Mouse (Mus musculus) heart, adult 8-10 months (tissue): ENCODE results near the gene Dcaf11. TPM values are rescaled to one million over a fixed set of nuclear protein-coding genes. Genes with fewer than 3 reads are reported as not detected.

Experiments used
- DNase-seq: peaks from one replicate; pipeline ENCODE4 v3.0.0; 2022; ENCODE audit warnings: low spot score
- total RNA-seq, 4 experiments: library from RNA; stranded (reverse); gene quantifications; 2 replicates each; pipeline ENCODE4 v1.2.4; 2022

Gene Dcaf11
- total RNA-seq, 4 experiments from 2014 or later, result 161 to 180 (median 166) TPM

DNA sequence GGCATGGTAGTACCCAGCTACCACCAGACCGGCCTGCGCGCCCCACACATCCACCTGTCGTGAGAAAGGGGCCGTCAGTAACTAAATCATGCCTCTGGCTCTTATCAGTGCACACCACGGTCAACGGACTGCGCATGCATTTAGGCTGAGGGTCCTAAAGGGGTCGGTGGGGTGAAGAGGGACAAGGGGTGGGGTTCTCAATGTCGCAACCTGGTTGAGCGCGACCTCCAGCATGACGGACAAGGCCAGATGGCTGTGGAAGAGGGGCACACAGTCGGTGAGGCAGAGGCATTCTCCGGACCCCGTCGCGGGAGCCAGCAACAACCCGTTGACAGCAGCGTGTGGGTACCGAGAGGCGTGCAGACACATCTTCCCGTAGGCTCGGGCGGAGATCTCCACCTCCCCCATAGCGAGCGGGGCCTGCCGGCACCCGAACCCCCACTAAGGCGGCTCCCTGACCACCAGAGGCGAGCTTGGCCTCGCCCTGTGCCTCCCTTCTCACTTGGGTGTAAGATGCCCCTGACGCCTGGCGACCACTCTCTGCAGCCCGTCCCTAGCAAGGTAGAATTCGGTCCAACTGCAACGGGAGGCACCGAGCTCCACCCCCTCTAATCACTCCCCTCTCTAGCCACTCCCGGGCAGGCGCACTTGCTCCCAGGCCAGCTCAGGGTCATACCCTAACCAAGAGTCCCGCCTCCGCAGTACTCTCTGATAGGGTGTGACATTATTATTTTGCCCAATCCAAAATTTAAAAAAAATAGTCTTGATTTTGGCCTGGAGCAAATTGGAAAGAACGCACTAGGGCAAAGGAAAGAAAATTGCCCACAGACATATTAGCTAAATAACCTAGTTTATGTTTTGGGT is 25.1 kb downstream of the Dcaf11 start, which contains the start of gene Emc9:
TSS of gene Emc9 (minus strand) at position 601 of the 864 bp plus-strand sequence.
- peak; percentile 84 for DNase-seq

DNA sequence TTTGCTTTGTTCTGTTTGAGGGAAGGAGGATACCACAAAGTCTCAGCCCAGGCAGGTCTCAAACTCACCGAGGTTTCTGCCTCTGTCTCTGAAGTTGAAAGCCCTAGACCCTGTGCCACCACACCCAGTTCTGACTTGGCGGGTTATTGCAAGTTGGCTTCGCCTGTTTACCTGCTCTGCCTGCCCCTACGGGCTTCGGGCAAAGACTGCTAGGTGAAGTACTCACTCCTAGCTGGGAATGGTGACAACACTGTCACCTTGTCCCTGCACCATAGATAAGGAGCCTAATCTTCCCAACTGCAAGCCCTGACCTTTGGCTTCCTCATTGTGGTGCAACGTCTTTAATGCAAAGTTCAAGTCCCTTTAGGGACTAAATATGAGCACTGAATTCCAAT is 25.8 kb downstream of the Dcaf11 start:
- DNase-seq, result no peak

DNA sequence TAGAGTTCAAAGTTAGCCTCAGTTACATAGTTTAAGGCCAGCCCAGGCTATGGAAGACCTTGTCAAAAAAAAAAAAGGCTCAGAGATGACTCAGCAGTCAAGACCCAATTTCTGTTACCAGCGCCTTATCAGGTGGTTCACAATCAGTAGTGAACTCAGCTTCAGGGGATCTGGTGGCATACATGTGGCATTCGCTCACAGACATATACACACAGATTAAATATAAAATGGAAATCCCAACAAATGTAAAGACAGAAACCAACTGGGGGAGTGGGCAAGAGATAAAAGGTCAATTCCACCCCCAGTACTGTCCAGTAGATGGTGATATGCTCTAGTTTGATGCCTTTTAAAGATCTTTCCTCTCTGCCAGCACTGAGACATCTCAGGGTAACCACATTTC is 26.3 kb downstream of the Dcaf11 start:
- no peak for DNase-seq

DNA sequence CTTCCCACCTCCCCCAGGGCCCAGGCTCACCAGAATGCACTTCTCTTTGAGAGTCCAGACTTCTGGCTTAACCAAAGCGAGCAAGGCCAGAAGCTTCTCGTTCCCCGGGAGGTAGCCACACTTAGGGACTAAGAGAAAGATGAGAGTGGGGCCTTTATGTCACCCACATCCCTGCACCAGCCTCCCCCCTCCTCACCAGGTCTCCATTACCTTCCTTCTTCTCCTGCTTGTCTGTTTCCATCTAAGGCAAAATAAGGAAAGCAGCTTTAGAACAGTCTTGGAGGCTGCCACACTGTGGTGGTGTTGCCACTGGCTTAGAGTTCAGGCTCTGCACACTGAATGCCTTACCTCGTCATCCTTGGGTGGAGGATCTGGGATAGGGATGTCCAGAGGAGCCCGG is 29.5 kb downstream of the Dcaf11 start:
- DNase-seq, result no peak

DNA sequence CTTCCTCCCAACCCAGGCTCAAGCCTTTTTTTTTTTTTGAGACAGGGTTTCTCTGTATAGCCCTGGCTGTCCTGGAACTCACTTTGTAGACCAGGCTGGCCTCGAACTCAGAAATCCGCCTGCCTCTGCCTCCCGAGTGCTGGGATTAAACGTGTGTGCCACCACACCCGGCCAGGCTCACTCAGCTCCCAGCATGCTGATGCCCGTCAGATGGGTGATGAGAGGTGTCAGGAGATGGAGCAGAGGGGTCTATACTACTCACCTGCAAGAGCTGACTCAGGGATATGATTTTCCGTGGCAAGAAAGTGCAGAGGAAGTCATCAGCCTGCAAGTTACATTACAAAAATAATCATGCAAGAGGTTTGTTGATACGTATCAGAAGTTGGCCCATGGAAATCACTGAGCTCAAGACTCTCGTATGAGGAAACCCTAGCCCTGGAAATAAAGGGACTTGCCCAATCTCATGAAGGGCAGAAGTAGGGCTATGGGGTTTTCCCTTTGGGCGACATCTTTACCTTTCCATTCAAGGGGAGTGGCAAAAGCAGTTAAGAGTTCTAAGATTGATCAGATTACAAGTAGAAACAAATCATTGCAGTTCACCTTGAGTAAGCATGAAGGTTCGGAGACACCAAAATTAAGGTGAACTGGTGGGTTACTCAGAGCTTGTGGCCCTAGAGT is 30.1 kb downstream of the Dcaf11 start:
- DNase-seq, result no peak

DNA sequence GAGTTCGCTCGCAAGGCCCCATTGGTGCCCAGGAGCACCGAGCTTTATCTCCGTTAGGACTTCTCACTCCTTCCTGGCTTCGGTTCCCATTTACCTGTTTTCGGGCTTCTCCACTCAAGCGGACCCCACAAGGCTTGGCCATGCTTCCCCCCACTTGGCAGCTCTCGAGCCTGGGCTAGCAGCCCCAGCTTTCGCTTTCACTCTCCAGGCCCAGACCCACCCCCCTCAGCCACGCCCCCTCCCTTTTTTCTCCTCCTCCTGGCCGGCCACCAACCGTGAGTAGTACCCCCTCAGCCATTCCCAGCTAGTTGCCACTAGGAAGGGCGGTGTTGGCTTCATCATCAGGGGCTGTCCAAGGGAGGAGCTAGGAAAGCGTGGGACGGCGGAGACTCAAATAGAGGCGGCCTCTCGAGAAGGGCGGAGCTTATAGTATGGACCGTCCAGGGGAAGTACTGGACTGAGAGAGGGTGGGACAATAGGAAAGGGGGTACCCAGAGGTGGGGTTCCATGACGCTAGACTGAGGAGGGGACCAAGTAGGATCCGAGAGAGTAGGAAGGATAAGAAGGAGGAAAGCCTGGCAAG is 31.0 kb downstream of the Dcaf11 start, which contains the start of gene Psme2:
TSS of gene Psme2 (minus strand) at position 366 of the 583 bp plus-strand sequence.
- peak; percentile 98 for DNase-seq

DNA sequence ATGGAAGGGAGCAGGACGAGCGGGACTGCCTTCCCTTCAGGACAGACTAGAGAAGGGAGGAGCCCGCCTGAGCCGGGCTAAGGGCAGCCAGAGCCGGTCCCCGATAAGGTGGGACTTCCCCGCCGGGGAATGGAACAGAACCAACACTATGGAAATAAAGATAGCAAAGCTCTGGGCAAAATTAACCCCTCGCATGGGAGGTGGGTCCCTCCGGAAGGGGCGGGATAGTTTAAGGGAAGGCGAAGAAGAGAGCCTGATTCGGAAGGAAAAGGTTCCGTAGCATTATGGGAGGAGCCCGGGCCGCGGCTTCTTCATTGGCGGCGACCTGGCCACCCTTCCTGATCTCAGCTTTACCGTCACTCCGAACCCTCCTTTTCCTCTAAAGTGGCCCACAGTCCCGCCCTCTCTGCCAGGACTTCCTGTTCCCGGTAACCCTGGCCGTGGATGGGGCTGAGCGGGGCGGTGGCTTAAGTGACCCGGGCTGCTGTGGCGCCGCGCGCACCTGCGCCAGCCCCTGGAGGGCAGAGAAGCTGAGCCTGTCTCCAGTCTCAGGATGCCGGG is 31.6 kb downstream of the Dcaf11 start, which contains the start of gene Rnf31:
TSS of gene Rnf31 (plus strand) at position 378 of the 561 bp plus-strand sequence.
- peak; percentile 97 for DNase-seq

DNA sequence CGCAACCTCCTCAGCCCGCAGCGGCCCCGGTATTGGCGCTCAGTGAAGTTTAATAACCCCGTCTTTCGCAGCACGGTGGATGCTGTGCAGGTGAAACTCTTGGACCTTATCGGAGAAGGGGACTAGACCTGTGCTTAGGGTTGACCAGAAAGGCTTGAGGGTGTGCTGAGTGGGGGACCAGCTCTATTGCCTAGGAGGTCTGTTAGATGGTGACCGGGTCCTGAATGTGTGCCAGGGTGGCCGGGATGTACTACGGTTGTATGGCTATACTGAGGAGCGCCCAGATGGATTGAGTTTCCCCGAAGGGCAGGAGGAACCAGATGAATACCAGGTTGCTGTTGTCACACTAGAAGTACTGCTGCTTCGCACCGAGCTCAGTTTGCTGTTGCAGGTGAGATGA is 32.4 kb downstream of the Dcaf11 start:
- DNase-seq, result no peak

DNA sequence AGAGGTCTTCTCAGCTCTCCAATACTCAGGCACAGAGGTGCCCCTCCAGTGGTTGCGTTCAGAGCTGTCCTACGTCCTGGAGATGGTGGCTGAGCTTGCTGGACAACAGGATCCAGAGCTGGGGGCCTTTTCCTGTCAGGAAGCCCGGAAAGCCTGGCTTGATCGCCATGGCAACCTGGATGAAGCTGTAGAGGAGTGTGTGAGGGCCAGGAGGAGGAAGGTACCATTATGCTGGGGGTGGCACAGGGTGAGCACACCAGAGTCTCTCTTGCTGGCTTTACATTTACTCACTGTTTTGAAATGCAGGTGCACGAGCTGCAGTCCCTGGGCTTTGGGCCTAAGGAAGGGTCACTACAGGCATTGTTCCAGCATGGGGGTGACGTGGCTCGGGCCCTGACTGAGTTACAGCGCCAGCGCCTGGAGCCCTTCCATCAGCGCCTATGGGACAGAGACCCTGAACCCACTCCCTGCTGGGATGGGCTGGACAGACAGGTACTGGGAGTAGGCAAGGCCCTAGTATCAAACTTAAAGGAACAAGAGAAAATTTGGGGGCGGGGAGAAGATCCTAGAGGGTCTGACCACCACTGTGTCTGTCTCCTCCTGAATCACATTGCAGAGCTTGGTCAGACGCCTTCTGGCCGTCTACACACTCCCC is 36.4 kb downstream of the Dcaf11 start:
- no peak for DNase-seq

DNA sequence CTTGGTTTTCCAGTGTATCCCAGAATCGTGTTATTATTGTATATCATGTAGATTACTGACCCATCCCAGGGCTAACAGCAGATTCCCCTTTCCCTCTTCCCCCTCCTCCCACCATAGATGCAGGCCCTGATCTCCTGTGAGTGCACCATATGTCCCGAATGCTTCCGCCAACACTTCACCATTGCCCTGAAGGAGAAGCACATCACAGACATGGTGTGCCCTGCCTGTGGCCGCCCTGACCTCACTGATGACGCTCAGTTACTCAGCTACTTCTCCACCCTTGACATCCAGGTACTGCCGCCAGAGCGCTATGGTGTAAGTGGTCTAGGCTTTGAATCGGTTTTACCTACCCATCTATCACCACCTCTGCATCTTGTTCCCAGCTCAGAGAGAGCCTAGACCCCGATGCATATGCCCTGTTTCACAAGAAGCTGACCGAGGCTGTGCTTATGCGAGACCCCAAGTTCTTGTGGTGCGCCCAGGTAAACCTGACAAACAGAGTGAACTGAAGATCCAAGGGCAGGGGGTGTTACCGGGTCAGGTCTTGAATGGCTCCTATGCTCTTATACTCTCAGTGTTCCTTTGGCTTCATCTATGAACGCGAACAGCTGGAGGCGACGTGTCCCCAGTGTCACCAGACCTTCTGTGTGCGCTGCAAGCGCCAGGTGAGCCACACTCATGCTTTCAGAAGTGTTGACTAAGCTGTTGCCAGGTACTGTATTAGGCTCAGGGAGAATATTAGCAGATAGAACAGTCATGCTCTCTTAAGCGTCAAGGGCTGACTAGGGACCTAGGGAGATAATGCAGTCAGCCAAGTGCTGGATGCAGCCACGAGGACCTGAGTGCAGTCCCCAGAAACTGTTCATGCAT is 39.0 kb downstream of the Dcaf11 start:
- DNase-seq, result no peak

DNA sequence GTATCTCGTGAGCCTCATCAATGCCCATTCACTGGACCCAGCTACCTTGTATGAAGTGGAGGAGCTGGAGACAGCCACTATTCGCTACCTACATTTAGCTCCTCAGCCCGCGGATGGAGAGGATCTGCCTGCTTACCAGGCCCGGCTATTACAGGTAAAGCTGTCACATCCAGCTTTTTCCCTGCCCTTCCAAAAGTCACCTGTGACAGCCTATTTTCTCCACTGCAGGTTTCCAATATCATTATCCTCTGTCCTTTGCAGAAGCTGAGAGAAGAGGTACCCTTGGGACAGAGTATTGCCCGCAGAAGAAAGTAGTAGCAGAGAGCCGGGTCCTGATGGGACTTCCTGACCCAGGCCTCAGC is 43.4 kb downstream of the Dcaf11 start, which contains the start of gene Irf9:
TSS of gene Irf9 (plus strand) at position 301 of the 362 bp plus-strand sequence.
- no peak for DNase-seq

DNA sequence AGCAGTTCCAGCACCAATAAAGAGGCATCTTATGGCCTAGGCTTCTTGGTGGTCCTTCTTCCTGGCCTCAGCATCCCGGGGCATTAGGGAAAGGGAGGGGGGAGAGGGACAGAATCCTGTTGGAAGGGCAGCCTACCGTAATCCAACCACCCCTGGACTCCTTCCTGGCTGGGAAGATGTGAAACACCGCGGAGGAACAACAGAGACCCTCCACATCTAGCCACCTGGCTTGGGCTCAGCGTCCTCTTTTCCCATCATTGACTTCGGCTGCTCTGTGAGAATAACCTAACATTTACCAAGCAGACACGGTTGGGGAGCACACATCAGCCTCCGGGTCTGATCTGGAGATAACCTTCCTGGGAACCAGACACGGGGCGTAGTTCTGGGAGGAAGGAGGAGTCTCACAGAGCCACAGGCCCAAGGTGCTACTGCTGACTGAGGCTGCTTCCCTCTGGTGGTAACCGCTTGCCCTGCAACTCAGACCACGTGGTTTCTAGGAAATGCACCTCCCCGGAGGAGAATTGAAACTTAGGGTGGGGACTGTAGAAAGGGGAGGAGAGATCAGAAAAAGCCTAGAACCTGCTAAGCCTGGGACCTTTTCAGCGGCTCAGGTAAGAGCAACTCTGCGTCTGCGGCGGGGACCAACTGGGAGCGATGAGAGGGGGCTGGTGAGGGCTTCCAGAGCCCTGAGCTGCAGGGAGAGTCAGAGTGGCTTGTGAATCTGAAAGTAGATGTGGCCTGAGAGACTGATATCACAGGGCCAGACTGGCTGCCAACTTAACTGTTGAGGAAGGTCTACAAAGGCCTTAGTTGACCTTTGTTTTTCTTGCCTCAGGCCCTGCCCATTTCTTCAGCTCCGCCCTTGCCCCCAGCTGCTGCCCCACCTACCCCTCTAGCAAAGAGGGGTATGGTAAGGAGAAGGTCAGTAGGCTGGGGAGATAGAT is 44.1 kb downstream of the Dcaf11 start:
- DNase-seq, result peak; percentile 95

DNA sequence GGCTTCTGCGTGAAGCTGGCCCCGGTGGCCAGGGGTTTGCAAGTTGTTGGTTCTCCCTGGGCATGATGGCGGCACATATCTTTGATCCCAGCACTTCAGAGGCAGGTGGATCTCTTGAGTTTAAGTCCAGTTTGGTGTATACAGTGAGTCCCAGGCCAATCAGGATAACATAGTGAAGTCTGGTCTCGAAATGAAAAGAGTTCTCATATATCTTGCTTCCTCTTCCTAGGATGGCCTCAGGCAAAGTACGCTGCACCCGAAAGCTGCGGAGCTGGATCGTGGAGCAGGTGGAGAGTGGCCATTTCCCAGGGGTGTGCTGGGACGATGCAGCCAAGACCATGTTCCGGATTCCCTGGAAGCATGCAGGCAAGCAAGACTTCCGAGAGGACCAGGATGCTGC is 45.0 kb downstream of the Dcaf11 start:
- DNase-seq, result no peak

DNA sequence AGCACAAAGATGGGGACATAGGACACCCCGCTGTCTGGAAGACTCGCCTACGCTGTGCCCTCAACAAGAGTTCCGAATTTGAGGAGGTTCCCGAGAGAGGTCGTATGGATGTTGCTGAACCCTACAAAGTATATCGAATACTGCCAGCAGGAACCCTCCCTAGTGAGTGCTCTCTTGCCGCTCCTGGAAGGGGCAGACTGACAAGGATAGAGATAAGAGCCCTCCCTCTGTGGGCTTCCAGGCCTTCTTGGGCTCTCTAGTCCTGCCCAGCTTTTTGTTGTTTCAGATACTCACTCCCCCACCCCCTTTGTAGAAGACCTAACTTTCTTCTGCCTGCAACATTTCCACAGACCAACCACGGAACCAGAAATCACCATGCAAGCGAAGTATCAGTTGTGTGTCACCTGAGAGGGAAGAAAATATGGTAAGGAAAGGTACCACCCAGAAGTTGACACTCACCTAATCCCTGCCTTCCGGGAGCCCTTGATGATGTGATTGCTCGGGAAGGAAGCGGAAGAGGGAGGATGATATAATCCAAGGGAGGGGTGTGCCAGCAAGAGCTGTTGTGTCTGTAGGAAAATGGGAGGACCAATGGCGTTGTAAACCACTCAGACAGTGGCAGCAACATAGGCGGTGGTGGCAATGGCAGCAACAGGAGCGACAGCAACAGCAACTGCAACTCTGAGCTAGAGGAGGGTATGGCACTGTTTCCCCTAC is 46.1 kb downstream of the Dcaf11 start:
- DNase-seq, result no peak

DNA sequence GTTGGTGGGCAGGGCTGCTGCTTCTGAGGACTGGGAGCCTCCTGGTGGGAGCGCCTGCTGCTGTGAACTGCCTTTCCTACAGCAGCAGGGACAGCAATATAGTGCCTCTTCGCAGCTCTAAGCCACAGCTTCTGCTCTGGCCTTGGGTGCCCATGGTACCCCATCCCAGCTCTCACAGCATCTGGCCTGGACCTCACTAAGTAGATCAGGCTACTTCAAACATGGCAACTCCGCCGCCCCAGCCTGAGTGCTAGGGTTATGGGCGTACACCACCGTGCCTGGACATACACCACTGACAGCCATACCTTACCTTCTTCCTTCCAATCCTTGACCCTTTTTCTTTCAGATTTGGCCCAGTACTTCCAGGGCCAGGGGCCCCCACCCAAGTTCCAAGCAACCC is 48.5 kb downstream of the Dcaf11 start:
- DNase-seq, result no peak

DNA sequence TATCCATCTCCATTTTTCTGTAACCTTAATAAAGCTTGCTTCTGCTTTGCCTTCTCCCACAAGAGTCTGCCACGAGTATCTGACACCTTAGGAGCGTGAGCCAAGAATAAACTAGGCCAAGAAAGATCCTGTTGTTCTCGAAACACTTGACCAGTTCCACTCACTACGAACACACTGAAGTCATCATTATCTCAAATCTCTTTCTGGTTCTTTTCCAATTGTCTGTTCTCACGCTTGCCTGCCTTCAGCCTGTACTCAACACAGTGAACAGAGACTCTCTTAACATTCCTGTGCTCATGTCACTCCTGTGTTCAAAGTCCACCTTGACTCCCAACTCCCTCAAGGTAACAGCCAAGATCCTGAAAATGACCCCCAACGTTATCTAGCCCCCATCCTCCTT is 53.5 kb downstream of the Dcaf11 start:
- DNase-seq, result no peak

DNA sequence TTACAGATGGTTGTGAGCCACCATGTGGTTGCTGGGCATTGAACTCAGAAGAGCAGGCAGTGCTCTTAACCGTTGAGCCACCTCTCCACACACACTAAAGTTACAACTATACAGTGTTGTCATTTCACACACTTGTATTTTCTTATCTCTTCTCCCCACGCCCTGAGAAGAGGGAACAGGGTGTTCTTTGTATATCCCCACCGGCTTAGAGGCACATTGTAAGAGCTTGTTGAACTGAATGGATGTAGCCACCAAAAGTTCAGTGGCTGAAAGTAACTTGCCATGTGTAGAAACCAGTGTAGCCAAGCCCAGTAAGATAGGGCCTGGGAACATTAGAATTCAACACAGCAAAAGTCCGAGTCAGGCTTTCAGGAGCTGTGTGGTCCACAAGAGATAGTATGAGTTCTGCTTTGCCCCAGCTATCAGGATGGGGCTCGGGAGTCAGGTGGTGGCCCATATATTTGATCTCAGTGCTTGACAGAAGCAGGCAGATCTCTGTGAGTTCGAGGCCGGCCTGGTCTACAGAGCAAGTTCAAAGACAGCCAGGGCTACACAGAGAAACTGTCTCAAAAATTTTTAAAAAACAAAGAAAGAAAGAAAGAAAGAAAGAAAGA is 54.9 kb downstream of the Dcaf11 start:
- DNase-seq, result no peak

DNA sequence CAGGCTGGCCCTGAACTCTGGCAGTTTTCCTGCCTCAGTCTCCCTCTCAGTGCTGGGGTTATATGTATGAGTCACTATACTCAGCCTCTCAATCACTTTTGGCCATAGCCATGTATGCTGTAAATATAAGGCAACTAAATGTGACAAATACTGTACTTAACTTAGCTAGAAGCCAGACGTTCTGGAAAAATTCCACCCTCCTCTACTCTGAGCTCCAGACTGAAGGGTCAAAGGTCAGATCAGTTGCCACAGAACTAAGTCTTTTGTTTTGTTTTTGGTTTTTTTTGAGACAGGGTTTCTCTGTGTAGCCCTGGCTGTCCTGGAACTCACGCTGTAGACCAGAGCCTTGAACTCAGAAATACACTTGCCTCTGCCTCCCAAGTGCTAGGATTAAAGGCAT is 56.1 kb downstream of the Dcaf11 start:
- DNase-seq, result no peak
